Mouse (Mus musculus) c-Kit-negative CD71-positive TER-119-positive erythroid progenitor cells, embryonic 14.5 days (primary cell): Measurements from ENCODE around the gene Prdx1.

Source experiments
- DNase-seq: peaks from one replicate; pipeline ENCODE4 v3.0.0-alpha.2; 2013; ENCODE audit warnings: low read depth, low spot score

Gene Prdx1

GRCm38 (mm10) chr4:116727401-116727800, 42.1 kb downstream of the Prdx1 start:
- DNase-seq = no peak

- DNase-seq = no peak
These were observed 44.2 kb downstream of the Prdx1 start for GRCm38 (mm10) chr4:116729532-116729931.

GRCm38 (mm10) chr4:116731077-116731476, 45.7 kb downstream of the Prdx1 start:
- DNase-seq = no peak

GRCm38 (mm10) chr4:116732355-116732754, 47.0 kb downstream of the Prdx1 start:
- no peak for DNase-seq

GRCm38 (mm10) chr4:116734996-116735395, 49.7 kb downstream of the Prdx1 start:
- DNase-seq = no peak

DNA sequence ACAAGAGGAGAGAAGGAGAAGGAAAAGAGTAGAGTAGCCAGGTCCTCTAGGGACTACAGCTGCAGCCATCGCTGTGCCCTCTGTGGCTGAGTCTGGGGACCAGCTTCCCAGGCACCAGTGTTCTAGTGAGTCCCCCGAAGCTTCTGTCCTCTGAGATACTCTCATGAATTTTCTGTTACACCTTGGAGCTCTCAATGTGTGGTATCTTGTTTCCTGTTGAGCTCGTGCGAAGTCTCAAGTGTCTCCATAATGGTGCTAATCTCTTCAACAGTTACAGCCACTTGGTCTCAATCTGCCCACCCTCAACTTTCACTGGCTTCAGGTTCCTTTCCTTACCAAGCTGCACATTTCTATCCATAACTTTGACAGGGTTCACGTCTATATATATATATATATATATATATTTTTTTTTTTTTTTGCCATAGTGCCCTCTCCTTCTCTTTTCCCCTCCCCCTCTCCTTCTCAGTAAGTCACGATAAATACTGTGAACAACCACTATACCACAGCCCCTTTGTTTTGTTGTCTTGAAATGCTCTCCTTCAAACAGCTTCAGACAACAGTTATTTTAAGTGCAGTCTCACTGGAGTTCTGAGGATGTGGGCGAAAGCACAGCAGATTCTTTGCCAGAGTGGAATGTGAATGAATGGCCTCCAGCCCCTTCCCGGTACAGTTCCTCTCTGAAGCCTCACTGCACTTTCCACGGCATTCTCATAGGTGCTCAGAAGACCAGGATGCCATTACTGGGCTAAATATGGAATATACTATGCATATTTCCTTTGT, 53.8 kb downstream of the Prdx1 start:
- DNase-seq = no peak

- DNase-seq = no peak
These were observed 64.4 kb downstream of the Prdx1 start for GRCm38 (mm10) chr4:116749750-116750149.
